Mouse (Mus musculus) intestine, postnatal 0 days (tissue): ENCODE measurements around the gene Mfsd6. TPM values are rescaled to one million over a fixed set of nuclear protein-coding genes. Genes with fewer than 3 reads are reported as not detected.

ENCODE experiments used
- ATAC-seq: fragments of 200-750 bp; cut with Nextera tagmentation; 2 replicates; pipeline ENCODE4 v1.8.0; 2017; ENCODE audit warnings: mild to moderate bottlenecking, moderate TSS enrichment, moderate library complexity
- H3K27ac ChIP-seq: fragments of 300-500 bp; sonication (generic); 2 replicates; pipeline ENCODE4 v1.5.1; 2014; ENCODE audit warnings: mild to moderate bottlenecking, low read depth, low read length, moderate library complexity
- H3K27me3 ChIP-seq: fragments of 300-500 bp; sonication (generic); replicated peaks from 2 replicates; pipeline ENCODE4 v1.6.1; 2014; ENCODE audit warnings: low read length, mixed read lengths; ENCODE audit not compliant: control insufficient read depth, insufficient read depth
- H3K36me3 ChIP-seq: fragments of 300-500 bp; sonication (generic); 2 replicates; pipeline ENCODE4 v1.6.1; 2014; ENCODE audit warnings: mild to moderate bottlenecking, moderate library complexity; ENCODE audit not compliant: control insufficient read depth, insufficient read depth
- H3K4me1 ChIP-seq: fragments of 300-500 bp; sonication (generic); replicated peaks from 2 replicates; pipeline ENCODE4 v1.6.1; 2014; ENCODE audit warnings: antibody characterized with exemption, low read length, mixed read lengths; ENCODE audit not compliant: control insufficient read depth, insufficient read depth
- H3K4me2 ChIP-seq: fragments of 300-500 bp; sonication (generic); replicated peaks from 2 replicates; pipeline ENCODE4 v1.6.1; 2014; ENCODE audit warnings: low read depth, mild to moderate bottlenecking, moderate library complexity
- H3K4me3 ChIP-seq: fragments of 300-500 bp; sonication (generic); 2 replicates; pipeline ENCODE4 v1.5.1; 2014; ENCODE audit warnings: low read depth, low read length
- H3K9ac ChIP-seq: fragments of 300-500 bp; sonication (generic); 2 replicates; pipeline ENCODE4 v1.6.1; 2014; ENCODE audit warnings: mild to moderate bottlenecking, low read depth, low read length
- H3K9me3 ChIP-seq: fragments of 300-500 bp; sonication (generic); 2 replicates; pipeline ENCODE4 v1.6.1; 2016; ENCODE audit warnings: mixed run types; ENCODE audit not compliant: control insufficient read depth
- CTCF ChIP-seq: sonication (generic); IDR thresholded peaks from 2 replicates; pipeline ENCODE4 v1.5.1; 2016; ENCODE audit warnings: low read depth, mild to moderate bottlenecking, control low read depth, antibody characterized with exemption, moderate library complexity
- WGBS: fragments of 180-500 bp; shearing (Covaris S2); extraction: QIAGEN DNeasy Blood & Tissue Kit; methylation state at CpG from one replicate; pipeline ENCODE4 v1.1.7; 2014; 5-methylcytosine and 5-hydroxymethylcytosine counted together
- polyA plus RNA-seq: library from polyadenylated mRNA; unstranded; fragments of >200 nt; fragmentation: Nextera tagmentation; extraction: Ambion mirVana; gene quantifications from 2 replicates; pipeline ENCODE4 v1.2.1, GENCODE M21; 2015

The Mfsd6 gene
- polyA plus RNA-seq, 1 experiment from 2014 or later, result 9.1 TPM

GRCm38 (mm10) chr1:52652601-52653253 is 74.5 kb downstream of the Mfsd6 start:
- Histone ChIP-seq H3K36me3 (peaks cover 6% of the 10 kb centered on the region; the same call in 1 of the 2 replicates), H3K27me3 (no peaks in the 10 kb centered on the region), H3K4me2 (no peak overlapping the region), H3K9ac (no peak overlapping the region), H3K4me3 (no peak overlapping the region), H3K27ac (no peak overlapping the region), H3K9me3 (no peaks in the 10 kb centered on the region), H3K4me1 (no peaks in the 10 kb centered on the region)
- ATAC-seq, result no peak; the same call in 1 of the 2 replicates
- WGBS, result 84% methylated on average over 3 of the region's 3 CpGs
- TF ChIP-seq CTCF, result no peak

GRCm38 (mm10) chr1:52650066-52650465 is 77.2 kb downstream of the Mfsd6 start:
- Histone ChIP-seq H3K4me3 (no peak overlapping the region), H3K4me2 (no peak overlapping the region), H3K27ac (no peak overlapping the region), H3K36me3 (peaks cover 6% of the 10 kb centered on the region; the same call in 1 of the 2 replicates), H3K4me1 (no peaks in the 10 kb centered on the region), H3K9me3 (no peaks in the 10 kb centered on the region), H3K27me3 (no peaks in the 10 kb centered on the region), H3K9ac (no peak overlapping the region)
- 76% methylated on average over 5 of the region's 5 CpGs for WGBS
- ATAC-seq, result no peak
- no peak for TF ChIP-seq CTCF

- Histone ChIP-seq H3K9me3 (no peaks in the 10 kb centered on the region), H3K27me3 (no peaks in the 10 kb centered on the region), H3K9ac (no peak overlapping the region), H3K4me2 (no peak overlapping the region), H3K4me3 (no peak overlapping the region), H3K27ac (no peak overlapping the region), H3K4me1 (no peaks in the 10 kb centered on the region), H3K36me3 (peaks cover 6% of the 10 kb centered on the region; the same call in 1 of the 2 replicates)
- WGBS, result 82% methylated on average over 11 of the region's 11 CpGs
- ATAC-seq, result peak; percentile 69
- TF ChIP-seq CTCF, result peak; percentile 83
These were observed 78.9 kb downstream of the Mfsd6 start for GRCm38 (mm10) chr1:52648153-52649027.

GRCm38 (mm10) chr1:52640736-52641135 is 86.5 kb downstream of the Mfsd6 start:
- 79% methylated on average over 4 of the region's 4 CpGs for WGBS
- no peaks in the 10 kb centered on the region for H3K9me3 ChIP-seq
- H3K27me3 ChIP-seq, result no peaks in the 10 kb centered on the region
- no peak overlapping the region for H3K27ac ChIP-seq
- no peaks in the 10 kb centered on the region for H3K4me1 ChIP-seq
- no peak for TF ChIP-seq CTCF
- 0 out of 2 replicates have a peak, but pooled peaks cover 10% of the 10 kb centered on the region for H3K36me3 ChIP-seq
- no peak for ATAC-seq
- H3K4me2 ChIP-seq, result no peak overlapping the region
- H3K9ac ChIP-seq, result no peak overlapping the region
- H3K4me3 ChIP-seq, result no peak overlapping the region

DNA sequence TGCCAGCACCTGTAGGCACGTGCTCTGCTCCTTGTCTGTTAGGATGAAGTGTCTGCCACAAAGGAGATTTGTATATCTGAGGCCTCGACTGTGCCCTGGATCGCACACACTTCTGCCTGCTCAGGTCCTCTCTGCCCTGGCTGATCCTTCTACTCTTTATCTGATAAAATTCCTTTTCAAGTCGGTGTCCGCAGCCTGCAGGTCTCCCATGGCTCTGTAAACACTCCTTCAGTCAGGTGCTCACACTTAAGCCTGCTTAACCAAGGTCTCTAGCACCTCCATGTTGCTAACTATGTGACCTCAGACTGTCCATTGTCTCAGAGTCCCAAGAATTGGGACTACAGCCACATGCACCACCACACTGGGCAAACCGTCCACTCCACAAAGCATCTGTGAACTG is 87.0 kb downstream of the Mfsd6 start:
- no peaks in the 10 kb centered on the region for H3K27me3 ChIP-seq
- H3K4me1 ChIP-seq, result no peaks in the 10 kb centered on the region
- no peak overlapping the region for H3K9ac ChIP-seq
- 55% methylated on average over 6 of the region's 6 CpGs for WGBS
- H3K9me3 ChIP-seq, result no peaks in the 10 kb centered on the region
- TF ChIP-seq CTCF, result no peak
- H3K27ac ChIP-seq, result no peak overlapping the region
- H3K4me3 ChIP-seq, result no peak overlapping the region
- 0 out of 2 replicates have a peak, but pooled peaks cover 10% of the 10 kb centered on the region for H3K36me3 ChIP-seq
- no peak for ATAC-seq
- no peak overlapping the region for H3K4me2 ChIP-seq

DNA sequence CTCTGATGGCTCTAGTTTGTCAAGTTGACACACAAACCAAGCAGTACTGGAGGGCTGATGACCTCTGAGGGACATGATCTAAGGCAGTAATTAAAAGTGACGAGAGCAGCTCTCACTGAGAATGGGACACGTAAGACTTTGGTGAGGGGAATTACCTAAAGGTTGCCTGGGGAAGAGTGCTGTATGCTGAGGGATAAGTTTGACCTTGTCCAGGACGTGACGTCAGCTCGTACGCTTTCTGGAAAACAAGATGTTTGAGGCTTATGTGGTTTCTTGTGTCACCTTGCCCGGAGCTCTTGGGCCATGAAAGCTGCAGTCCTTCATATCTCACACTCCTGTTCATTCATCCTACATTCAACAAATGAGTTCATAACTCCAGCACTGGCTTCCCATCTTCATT is 88.2 kb downstream of the Mfsd6 start:
- no peak for ATAC-seq
- no peaks in the 10 kb centered on the region for H3K9me3 ChIP-seq
- 94% methylated on average over 7 of the region's 7 CpGs for WGBS
- H3K36me3 ChIP-seq, result 0 out of 2 replicates have a peak, but pooled peaks cover 10% of the 10 kb centered on the region
- no peak overlapping the region for H3K4me3 ChIP-seq
- no peaks in the 10 kb centered on the region for H3K27me3 ChIP-seq
- no peak overlapping the region for H3K4me2 ChIP-seq
- H3K9ac ChIP-seq, result no peak overlapping the region
- no peak for TF ChIP-seq CTCF
- no peaks in the 10 kb centered on the region for H3K4me1 ChIP-seq
- no peak overlapping the region for H3K27ac ChIP-seq
